In genomic region chr4:140630651-140631241, GRCm38 (mm10) we compare ENCODE assay signal across 8 mouse cellular contexts. TPM values are rescaled to one million over a fixed set of nuclear protein-coding genes. Genes with fewer than 3 reads are reported as not detected.
A peak's percentile ranks its signal among the peaks of the same experiment; 100 is the strongest.
DNase-seq lines count a peak whose midpoint lies in the region; ATAC-seq and TF ChIP-seq lines count a peak whose summit lies in the region.

No protein-coding gene starts in this region.

- DNase-seq in cerebellum, postnatal 25 days, result peak; percentile 48 to 51
- DNase-seq in cerebellum, adult 18-20 months, result no peak
- peak; percentile 66 for DNase-seq in urinary bladder, postnatal 14 days (ENCODE audit: low spot score)
- no peak for DNase-seq in urinary bladder, postnatal 10 days (ENCODE audit: low spot score)
- no peak for DNase-seq in hindbrain, embryonic 14.5 days (ENCODE audit: low spot score)
- peak; percentile 20 for DNase-seq in lung, adult 2 months
- DNase-seq in layer of hippocampus, adult 18-20 months (ENCODE audit: low spot score in 2 of 2), result no peak
- DNase-seq in cerebellum, adult 2 months, result no peak

- H3K4me3 ChIP-seq in hindbrain, embryonic 14.5 days (replicated peaks; ENCODE audit: low read length), result no peak overlapping the region
- no peak overlapping the region for H3K4me3 ChIP-seq in lung, adult 2 months (replicated peaks; ENCODE audit: extremely low read depth, low read depth, low read length)
- no peak overlapping the region for H3K4me3 ChIP-seq in cerebellum, adult 2 months (replicated peaks; ENCODE audit: insufficient read depth, low read depth, low read length)

- H3K27ac ChIP-seq in hindbrain, embryonic 14.5 days, result no peak overlapping the region
- no peak overlapping the region for H3K27ac ChIP-seq in cerebellum, adult 2 months (ENCODE audit: insufficient read depth, low read length)

- H3K4me1 ChIP-seq in hindbrain, embryonic 14.5 days (replicated peaks; ENCODE audit: control insufficient read depth, insufficient read depth, low read length), result peaks cover 29% of the 10 kb centered on the region; the same call in 1 of the 2 replicates
- peaks cover 10% of the 10 kb centered on the region for H3K4me1 ChIP-seq in lung, adult 2 months (ENCODE audit: control insufficient read depth, insufficient read depth, low read length)
- H3K4me1 ChIP-seq in cerebellum, adult 2 months (ENCODE audit: control insufficient read depth, insufficient read depth, low read length), result peaks cover 77% of the 10 kb centered on the region

- peak; percentile 34; the same call in 1 of the 2 replicates for TF ChIP-seq POLR2A in lung, adult 2 months (IDR thresholded peaks at IDR 0.05; ENCODE audit: borderline replicate concordance, extremely low read depth, low read depth, low read length)
- TF ChIP-seq POLR2A in cerebellum, adult 2 months (IDR thresholded peaks at IDR 0.05; ENCODE audit: borderline replicate concordance, insufficient read depth, low read length), result no peak

- H3K9ac ChIP-seq in hindbrain, embryonic 14.5 days, result peak overlapping the region; percentile 16; the same call in 1 of the 2 replicates

- WGBS in hindbrain, embryonic 14.5 days, result 44% methylated on average over 15 of the region's 15 CpGs
- 28% methylated on average over 15 of the region's 15 CpGs for WGBS in lung, adult 2 months
- 40% methylated on average over 15 of the region's 15 CpGs for WGBS in cerebellum, adult 2 months

- ATAC-seq in hindbrain, embryonic 14.5 days (ENCODE audit: low FRiP score), result no peak

- H3K27me3 ChIP-seq in hindbrain, embryonic 14.5 days (ENCODE audit: control insufficient read depth, insufficient read depth, low read length), result no peaks in the 10 kb centered on the region
- H3K27me3 ChIP-seq in cerebellum, adult 2 months (ENCODE audit: control insufficient read depth, insufficient read depth, low read length), result no peaks in the 10 kb centered on the region

- H3K9me3 ChIP-seq in hindbrain, embryonic 14.5 days (ENCODE audit: control insufficient read depth, low read length), result no peaks in the 10 kb centered on the region

- peaks cover 8% of the 10 kb centered on the region for H3K36me3 ChIP-seq in hindbrain, embryonic 14.5 days (replicated peaks; ENCODE audit: control insufficient read depth, insufficient read depth)

- no peak for TF ChIP-seq CTCF in lung, adult 2 months (IDR thresholded peaks at IDR 0.05; ENCODE audit: insufficient read depth, low read length)
- TF ChIP-seq CTCF in cerebellum, adult 2 months (IDR thresholded peaks at IDR 0.05; ENCODE audit: borderline replicate concordance, insufficient read depth, low read depth, low read length), result no peak

- H3K4me2 ChIP-seq in hindbrain, embryonic 14.5 days (replicated peaks), result no peak overlapping the region

RNA-seq across cellular contexts. Expression of gene Arhgef10l, which starts 35.1 kb away (rescaled TPM):
- polyA plus RNA-seq in hindbrain, embryonic 14.5 days (2014; fragmentation: Nextera tagmentation; extraction: Ambion mirVana), result 19.6 and 21.9 TPM in 2 replicates
- polyA plus RNA-seq in lung, adult 2 months (2012; rRNA removed), result 29.2 and 34.6 TPM in 2 replicates
- 10 to 100 TPM; 37.0 to 45.2 TPM for total RNA-seq in layer of hippocampus, adult 18-20 months (2021)
- polyA plus RNA-seq in cerebellum, adult 2 months (2012; rRNA removed), result 52.7 and 55.5 TPM in 2 replicates

Comparison
In these comparisons a context has a peak if more than half of its experiments do, and no peak if none do; other contexts are left out.
1. DNase-seq: peak in cerebellum, postnatal 25 days (2 of 2), urinary bladder, postnatal 14 days (single experiment) and lung, adult 2 months (single experiment); none in cerebellum, adult 18-20 months (0 of 2), urinary bladder, postnatal 10 days (single experiment), hindbrain, embryonic 14.5 days (single experiment), layer of hippocampus, adult 18-20 months (0 of 2) and cerebellum, adult 2 months (0 of 2).